ENCODE assay signal across 26 mouse cellular contexts in genomic region chr17:48798196-48798595, GRCm38 (mm10).
"Had no signal": no experiment of that assay in that cellular context is flagged by ENCODE, and none has a peak within 500 bp of the region (broad histone marks: within the 10 kb centered on the region; RNA-seq: fewer than 3 reads in every experiment).

No protein-coding gene starts in this region.

- H3K36me3 ChIP-seq: heart, embryonic 10.5 days; heart, embryonic 12.5 days; hindbrain, embryonic 10.5 days; hindbrain, embryonic 12.5 days; intestine, embryonic 15.5 days; limb, embryonic 10.5 days; limb, embryonic 12.5 days; liver, embryonic 13.5 days had no signal

- H3K27ac ChIP-seq: heart, adult 2 months; heart, embryonic 10.5 days; hindbrain, embryonic 10.5 days; hindbrain, embryonic 12.5 days; hindbrain, embryonic 14.5 days; intestine, embryonic 15.5 days; layer of hippocampus, adult 2 months; limb, embryonic 10.5 days; limb, embryonic 12.5 days; liver, embryonic 13.5 days had no signal

- H3K27me3 ChIP-seq: heart, embryonic 12.5 days; hindbrain, embryonic 12.5 days; intestine, embryonic 15.5 days; limb, embryonic 12.5 days; liver, embryonic 13.5 days had no signal

- DNase-seq: gastrocnemius, postnatal 14 days; gastrocnemius, postnatal 36 days; heart, adult 11 months; heart, adult 2 months; heart, postnatal 10 days; heart, postnatal 4 days; kidney, adult 18-20 months; kidney, adult 8-10 months; kidney, postnatal 10 days; kidney, postnatal 25 days; kidney, postnatal 4 days; liver; liver, embryonic 13.5 days had no signal

- H3K9ac ChIP-seq: heart, embryonic 12.5 days; hindbrain, embryonic 12.5 days; hindbrain, embryonic 14.5 days; intestine, embryonic 15.5 days; limb, embryonic 12.5 days; liver, embryonic 13.5 days had no signal

- H3K4me1 ChIP-seq: heart, embryonic 10.5 days; heart, embryonic 12.5 days; hindbrain, embryonic 10.5 days; hindbrain, embryonic 12.5 days; intestine, embryonic 15.5 days; limb, embryonic 10.5 days; limb, embryonic 12.5 days; liver, embryonic 13.5 days had no signal

- H3K4me3 ChIP-seq: heart, adult 2 months; heart, embryonic 10.5 days; heart, embryonic 12.5 days; hindbrain, embryonic 10.5 days; hindbrain, embryonic 12.5 days; intestine, embryonic 15.5 days; layer of hippocampus, adult 2 months; limb, embryonic 10.5 days; limb, embryonic 12.5 days; liver, embryonic 13.5 days had no signal

- ATAC-seq: hindbrain, embryonic 16.5 days; inflammation-experienced regulatory T-cells, adult 6 months; intestine, embryonic 15.5 days; intestine, postnatal 0 days had no signal

- H3K4me2 ChIP-seq: heart, embryonic 12.5 days; hindbrain, embryonic 12.5 days; hindbrain, embryonic 14.5 days; intestine, embryonic 15.5 days; limb, embryonic 12.5 days; liver, embryonic 11.5 days; liver, embryonic 13.5 days had no signal

- H3K9me3 ChIP-seq: heart, embryonic 10.5 days; heart, embryonic 12.5 days; hindbrain, embryonic 10.5 days; hindbrain, embryonic 12.5 days; intestine, embryonic 15.5 days; limb, embryonic 10.5 days; limb, embryonic 12.5 days; liver, embryonic 13.5 days had no signal
